Mouse (Mus musculus): ENCODE measurements around the gene Plekha6. TPM values are rescaled to one million over a fixed set of nuclear protein-coding genes. Genes with fewer than 3 reads are reported as not detected.

The Plekha6 gene
- total and polyA plus RNA-seq, 3 experiments: 0.07 to 0.38 TPM; not detected in 1

DNA sequence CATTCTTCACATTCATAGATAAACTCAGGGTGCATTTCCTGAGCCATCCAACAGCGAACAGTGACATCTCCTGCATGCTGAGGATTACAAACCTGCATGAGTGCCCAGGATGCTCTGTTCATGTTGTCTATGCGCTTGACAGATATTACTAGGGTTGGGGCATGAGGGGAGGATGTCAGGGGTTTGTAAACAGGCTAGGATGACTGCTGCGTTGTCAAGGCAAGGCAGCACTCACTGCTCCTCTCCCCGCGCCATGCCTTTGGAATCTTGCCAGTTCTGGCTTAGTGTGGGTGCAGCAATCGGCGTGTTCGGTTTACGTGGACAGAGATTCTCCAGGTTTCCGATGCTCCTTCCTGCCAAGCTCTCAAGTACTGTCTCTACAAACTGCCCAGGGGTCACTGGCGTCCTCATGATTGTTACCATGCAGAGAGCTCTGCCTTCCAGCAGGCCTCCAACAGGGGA is 115.7 kb downstream of the Plekha6 start:
- DNase-seq (ENCODE audit: low spot score) (no peak), ATAC-seq (ENCODE audit: extremely low read depth, insufficient number of reproducible peaks, low FRiP score, poor library complexity, severe bottlenecking) (no peak)
- TF ChIP-seq GATA1 (IDR thresholded peaks at IDR 0.05; ENCODE audit: borderline replicate concordance, low read length): no peak
- TF ChIP-seq POLR2AphosphoS5 (IDR thresholded peaks at IDR 0.05; ENCODE audit: insufficient replicate concordance, low read depth, low read length): no peak
- TF ChIP-seq TAL1 (conservative IDR thresholded peaks at IDR 0.05; ENCODE audit: low read depth, low read length): no peak
- no peak for TF ChIP-seq CTCF (IDR thresholded peaks at IDR 0.05; ENCODE audit: low read depth, low read length)
- TF ChIP-seq GATA2 (IDR thresholded peaks at IDR 0.05; ENCODE audit: borderline replicate concordance, low read depth, low read length): no peak
- Histone ChIP-seq H3K27me3 (ENCODE audit: insufficient read depth, low read length) (peaks cover 9% of the 10 kb centered on the region; the same call in 1 of the 2 replicates), H3K9me3 (replicated peaks) (no peaks in the 10 kb centered on the region), H3K4me1 (ENCODE audit: insufficient read depth, low read depth, low read length) (no peaks in the 10 kb centered on the region), H3K4me3 (ENCODE audit: low read depth, low read length) (no peak overlapping the region), H3K36me3 (replicated peaks) (no peaks in the 10 kb centered on the region)

GRCm38 (mm10) chr1:133280537-133280936 is 116.5 kb downstream of the Plekha6 start:
- ATAC-seq (ENCODE audit: extremely low read depth, insufficient number of reproducible peaks, low FRiP score, poor library complexity, severe bottlenecking): no peak
- Histone ChIP-seq H3K4me3 (ENCODE audit: low read depth, low read length) (no peak overlapping the region), H3K27me3 (ENCODE audit: insufficient read depth, low read length) (peaks cover 9% of the 10 kb centered on the region; the same call in 1 of the 2 replicates), H3K9me3 (replicated peaks) (no peaks in the 10 kb centered on the region), H3K4me1 (ENCODE audit: insufficient read depth, low read depth, low read length) (no peaks in the 10 kb centered on the region), H3K36me3 (replicated peaks) (no peaks in the 10 kb centered on the region)
- DNase-seq (ENCODE audit: low spot score): no peak
- TF ChIP-seq CTCF (IDR thresholded peaks at IDR 0.05; ENCODE audit: low read depth, low read length) (no peak), POLR2AphosphoS5 (IDR thresholded peaks at IDR 0.05; ENCODE audit: insufficient replicate concordance, low read depth, low read length) (no peak), TAL1 (conservative IDR thresholded peaks at IDR 0.05; ENCODE audit: low read depth, low read length) (no peak), GATA1 (IDR thresholded peaks at IDR 0.05; ENCODE audit: borderline replicate concordance, low read length) (no peak), GATA2 (IDR thresholded peaks at IDR 0.05; ENCODE audit: borderline replicate concordance, low read depth, low read length) (no peak)

GRCm38 (mm10) chr1:133285907-133286306 is 121.9 kb downstream of the Plekha6 start:
- Histone ChIP-seq H3K9me3 (replicated peaks) (no peaks in the 10 kb centered on the region), H3K36me3 (replicated peaks) (no peaks in the 10 kb centered on the region), H3K4me1 (ENCODE audit: insufficient read depth, low read depth, low read length) (no peaks in the 10 kb centered on the region), H3K27me3 (ENCODE audit: insufficient read depth, low read length) (peaks cover 10% of the 10 kb centered on the region; the same call in 1 of the 2 replicates), H3K4me3 (ENCODE audit: low read depth, low read length) (no peak overlapping the region)
- no peak for ATAC-seq (ENCODE audit: extremely low read depth, insufficient number of reproducible peaks, low FRiP score, poor library complexity, severe bottlenecking)
- no peak for DNase-seq (ENCODE audit: low spot score)
- TF ChIP-seq CTCF (IDR thresholded peaks at IDR 0.05; ENCODE audit: low read depth, low read length) (no peak; the same call in 1 of the 2 replicates), POLR2AphosphoS5 (IDR thresholded peaks at IDR 0.05; ENCODE audit: insufficient replicate concordance, low read depth, low read length) (no peak), GATA1 (IDR thresholded peaks at IDR 0.05; ENCODE audit: borderline replicate concordance, low read length) (no peak), GATA2 (IDR thresholded peaks at IDR 0.05; ENCODE audit: borderline replicate concordance, low read depth, low read length) (no peak), TAL1 (conservative IDR thresholded peaks at IDR 0.05; ENCODE audit: low read depth, low read length) (no peak)

DNA sequence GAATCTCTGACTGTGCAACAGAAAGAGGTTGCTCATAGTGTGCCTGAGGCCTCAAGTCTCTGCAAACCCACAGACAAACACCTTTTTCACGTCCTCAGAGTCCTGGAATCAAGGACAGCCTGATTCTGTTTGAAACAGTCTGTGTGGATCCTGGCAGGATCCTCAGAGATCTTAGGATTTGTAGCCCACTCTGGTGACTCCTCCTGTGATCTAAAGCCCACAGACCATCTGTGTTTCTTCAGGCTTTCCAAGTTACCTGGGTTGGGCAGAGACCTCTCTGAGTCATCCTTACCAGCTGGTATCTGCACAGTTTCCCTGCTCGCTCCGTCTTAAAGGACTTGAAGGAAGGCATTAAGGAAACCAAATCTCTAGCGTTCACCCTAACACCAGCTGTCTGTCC is 123.0 kb downstream of the Plekha6 start:
- Histone ChIP-seq H3K4me3 (ENCODE audit: low read depth, low read length) (no peak overlapping the region), H3K27me3 (ENCODE audit: insufficient read depth, low read length) (peaks cover 10% of the 10 kb centered on the region; the same call in 1 of the 2 replicates), H3K9me3 (replicated peaks) (no peaks in the 10 kb centered on the region), H3K36me3 (replicated peaks) (no peaks in the 10 kb centered on the region), H3K4me1 (ENCODE audit: insufficient read depth, low read depth, low read length) (no peaks in the 10 kb centered on the region)
- ATAC-seq (ENCODE audit: extremely low read depth, insufficient number of reproducible peaks, low FRiP score, poor library complexity, severe bottlenecking): no peak
- no peak for TF ChIP-seq TAL1 (conservative IDR thresholded peaks at IDR 0.05; ENCODE audit: low read depth, low read length)
- no peak for TF ChIP-seq GATA1 (IDR thresholded peaks at IDR 0.05; ENCODE audit: borderline replicate concordance, low read length)
- TF ChIP-seq POLR2AphosphoS5 (IDR thresholded peaks at IDR 0.05; ENCODE audit: insufficient replicate concordance, low read depth, low read length): no peak
- TF ChIP-seq GATA2 (IDR thresholded peaks at IDR 0.05; ENCODE audit: borderline replicate concordance, low read depth, low read length): no peak
- no peak for TF ChIP-seq CTCF (IDR thresholded peaks at IDR 0.05; ENCODE audit: low read depth, low read length)
- DNase-seq (ENCODE audit: low spot score): no peak

DNA sequence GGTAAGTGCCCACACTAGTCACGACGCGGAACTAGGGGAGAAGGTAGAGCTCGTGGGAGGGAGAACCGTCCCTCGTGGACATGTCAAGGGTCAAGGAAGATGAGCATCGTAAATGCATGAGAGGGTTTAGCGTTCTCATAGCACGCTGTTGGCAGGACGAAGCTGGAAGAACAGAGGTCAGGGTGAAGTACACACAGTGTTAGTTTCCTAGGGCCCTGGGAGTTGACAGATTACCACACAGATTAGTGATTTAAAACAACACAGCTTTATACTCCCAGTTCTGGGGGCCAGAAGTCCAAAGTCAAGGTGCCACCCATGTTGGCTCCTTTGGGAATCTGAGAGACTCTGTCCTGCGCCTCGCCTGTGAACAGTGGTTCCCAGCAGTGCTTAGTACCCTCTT is 123.9 kb downstream of the Plekha6 start:
- peaks cover 14% of the 10 kb centered on the region; the same call in 1 of the 2 replicates for H3K27me3 ChIP-seq (ENCODE audit: insufficient read depth, low read length)
- H3K4me1 ChIP-seq (ENCODE audit: insufficient read depth, low read depth, low read length): no peaks in the 10 kb centered on the region
- ATAC-seq (ENCODE audit: extremely low read depth, insufficient number of reproducible peaks, low FRiP score, poor library complexity, severe bottlenecking) (no peak), DNase-seq (ENCODE audit: low spot score) (no peak)
- no peak overlapping the region for H3K4me3 ChIP-seq (ENCODE audit: low read depth, low read length)
- no peaks in the 10 kb centered on the region for H3K36me3 ChIP-seq (replicated peaks)
- H3K9me3 ChIP-seq (replicated peaks): no peaks in the 10 kb centered on the region
- no peak for TF ChIP-seq CTCF (IDR thresholded peaks at IDR 0.05; ENCODE audit: low read depth, low read length)
- no peak for TF ChIP-seq GATA2 (IDR thresholded peaks at IDR 0.05; ENCODE audit: borderline replicate concordance, low read depth, low read length)
- TF ChIP-seq GATA1 (IDR thresholded peaks at IDR 0.05; ENCODE audit: borderline replicate concordance, low read length): no peak
- TF ChIP-seq TAL1 (conservative IDR thresholded peaks at IDR 0.05; ENCODE audit: low read depth, low read length): no peak
- TF ChIP-seq POLR2AphosphoS5 (IDR thresholded peaks at IDR 0.05; ENCODE audit: insufficient replicate concordance, low read depth, low read length): no peak

- Histone ChIP-seq H3K4me1 (ENCODE audit: insufficient read depth, low read depth, low read length) (no peaks in the 10 kb centered on the region), H3K27me3 (ENCODE audit: insufficient read depth, low read length) (peaks cover 9% of the 10 kb centered on the region), H3K4me3 (ENCODE audit: low read depth, low read length) (no peak overlapping the region), H3K9me3 (replicated peaks) (no peaks in the 10 kb centered on the region), H3K36me3 (replicated peaks) (no peaks in the 10 kb centered on the region)
- TF ChIP-seq CTCF (IDR thresholded peaks at IDR 0.05; ENCODE audit: low read depth, low read length): no peak
- no peak for TF ChIP-seq TAL1 (conservative IDR thresholded peaks at IDR 0.05; ENCODE audit: low read depth, low read length)
- TF ChIP-seq GATA1 (IDR thresholded peaks at IDR 0.05; ENCODE audit: borderline replicate concordance, low read length): no peak
- TF ChIP-seq POLR2AphosphoS5 (IDR thresholded peaks at IDR 0.05; ENCODE audit: insufficient replicate concordance, low read depth, low read length): no peak
- no peak for TF ChIP-seq GATA2 (IDR thresholded peaks at IDR 0.05; ENCODE audit: borderline replicate concordance, low read depth, low read length)
- ATAC-seq (ENCODE audit: extremely low read depth, insufficient number of reproducible peaks, low FRiP score, poor library complexity, severe bottlenecking) (no peak), DNase-seq (ENCODE audit: low spot score) (no peak)
These were observed 127.9 kb downstream of the Plekha6 start for GRCm38 (mm10) chr1:133291888-133292287.

All from G1E (cell line).